Mouse (Mus musculus) ES-Bruce4 (cell line): Measurements from ENCODE around the gene Serpina1e.

ENCODE experiments used
- CTCF ChIP-seq: IDR thresholded peaks from one replicate; pipeline ENCODE4 v1.8.1; 2011; ENCODE audit warnings: low read depth, low read length
- EP300 ChIP-seq: IDR thresholded peaks from 2 replicates; pipeline ENCODE4 v1.6.1; 2011; ENCODE audit warnings: low read depth, low read length; ENCODE audit not compliant: insufficient read depth
- POLR2A ChIP-seq: IDR thresholded peaks from one replicate; pipeline ENCODE4 v1.8.1; 2011; ENCODE audit warnings: low read length; ENCODE audit not compliant: insufficient read depth

- TF ChIP-seq CTCF = no peak
- TF ChIP-seq EP300 = no peak
- no peak for TF ChIP-seq POLR2A
Measured at GRCm38 (mm10) chr12:104000594-104000993, 41.8 kb upstream of the Serpina1e start.
